Mouse (Mus musculus) thymus, postnatal 4 days (tissue): ENCODE results near the gene Ssbp4.
"Not testable (repeated sequence)": the region's sequence is repeated elsewhere in the genome, so short reads cannot be mapped to it uniquely, and the experiment has no call there.

Experiments used
- DNase-seq: peaks from one replicate; pipeline ENCODE4 v3.0.0; 2021

Ssbp4 gene

DNA sequence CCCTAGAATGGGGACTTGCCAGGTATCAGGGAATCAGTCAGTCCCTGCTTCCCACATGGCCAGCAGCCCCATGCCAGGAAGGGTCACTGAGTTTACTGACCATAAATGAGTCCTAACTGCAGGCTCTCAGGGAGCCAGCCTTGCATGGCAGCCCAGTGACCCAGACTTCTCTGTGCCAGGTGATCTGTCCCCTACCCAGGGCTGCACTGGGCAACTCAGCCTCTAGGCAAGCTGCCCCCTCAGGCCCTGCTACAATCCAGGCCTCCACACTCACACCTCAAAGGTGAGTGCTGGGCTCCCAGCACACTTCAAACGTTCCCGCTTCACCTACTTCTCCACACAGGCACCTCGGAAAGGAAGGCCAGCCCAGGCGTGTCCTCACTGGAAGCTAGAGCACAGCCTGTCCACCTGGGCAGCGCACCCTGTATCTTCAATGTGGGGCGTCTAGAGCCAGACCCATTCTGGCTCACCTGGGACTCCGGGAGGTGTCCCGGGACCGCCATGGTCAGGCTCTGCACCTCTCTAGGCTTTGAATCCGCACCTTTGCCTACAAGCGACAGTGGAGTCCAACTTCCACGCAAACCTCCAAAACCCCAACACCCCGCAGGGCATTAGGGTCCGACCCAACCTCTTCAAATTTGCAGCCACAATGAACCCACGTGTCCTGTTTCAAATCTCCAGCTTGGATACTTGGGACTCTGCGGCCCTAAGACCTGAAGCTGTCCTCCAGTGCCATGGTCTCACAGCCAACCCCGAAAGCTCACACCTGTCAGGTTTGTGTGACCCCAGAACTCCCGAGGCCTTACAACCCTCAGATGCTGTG lies 1.7 kb downstream of the Ssbp4 start:
- peak; percentile 31 for DNase-seq

GRCm38 (mm10) chr8:70605871-70606779 lies 2.5 kb downstream of the Ssbp4 start:
- DNase-seq: peak; percentile 27

GRCm38 (mm10) chr8:70604558-70604957 lies 4.1 kb downstream of the Ssbp4 start:
- DNase-seq: no peak

- no peak for DNase-seq
These were observed 6.4 kb downstream of the Ssbp4 start for GRCm38 (mm10) chr8:70602139-70602811.

GRCm38 (mm10) chr8:70601271-70601649 lies 7.4 kb downstream of the Ssbp4 start:
- DNase-seq: peak; percentile 83

DNA sequence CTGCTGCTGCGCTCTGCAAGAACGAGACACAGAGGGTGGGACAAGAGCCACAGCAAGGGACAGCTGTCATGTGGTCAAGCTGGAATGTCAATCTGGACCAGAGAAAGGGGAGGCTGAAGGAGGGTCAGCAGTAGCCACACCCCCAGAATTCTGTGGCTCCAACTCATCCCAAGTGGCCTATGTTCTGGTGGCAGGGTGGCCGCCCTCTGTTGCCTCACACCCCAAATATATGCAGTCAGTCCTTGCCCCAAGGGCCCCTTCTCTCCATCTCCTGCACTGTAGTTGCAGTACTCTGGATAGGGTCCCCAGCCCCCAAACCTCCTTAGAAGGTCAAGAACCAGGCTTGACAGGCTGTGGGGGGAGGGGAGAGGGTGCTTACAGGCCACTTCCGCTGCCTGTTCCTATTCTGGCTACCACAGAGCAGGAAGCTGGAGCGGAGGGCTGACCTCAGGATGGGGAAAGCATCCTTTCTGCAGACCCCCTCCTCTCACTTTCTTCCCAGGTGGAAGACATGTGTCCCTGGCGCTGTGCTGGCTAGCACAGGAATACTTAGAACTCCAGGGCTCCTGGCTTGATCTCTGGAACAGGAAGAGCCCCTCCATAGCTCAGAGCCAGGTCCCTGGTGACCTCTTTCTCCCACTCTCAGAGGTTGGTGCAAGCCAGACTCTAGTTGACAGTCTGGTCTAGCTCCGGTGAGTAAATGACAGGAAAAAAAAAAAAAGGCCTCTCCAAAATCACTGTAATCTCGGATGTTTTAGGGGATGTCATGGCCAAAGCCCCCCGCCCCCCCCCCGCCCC lies 8.0 kb downstream of the Ssbp4 start:
- DNase-seq: no peak

DNA sequence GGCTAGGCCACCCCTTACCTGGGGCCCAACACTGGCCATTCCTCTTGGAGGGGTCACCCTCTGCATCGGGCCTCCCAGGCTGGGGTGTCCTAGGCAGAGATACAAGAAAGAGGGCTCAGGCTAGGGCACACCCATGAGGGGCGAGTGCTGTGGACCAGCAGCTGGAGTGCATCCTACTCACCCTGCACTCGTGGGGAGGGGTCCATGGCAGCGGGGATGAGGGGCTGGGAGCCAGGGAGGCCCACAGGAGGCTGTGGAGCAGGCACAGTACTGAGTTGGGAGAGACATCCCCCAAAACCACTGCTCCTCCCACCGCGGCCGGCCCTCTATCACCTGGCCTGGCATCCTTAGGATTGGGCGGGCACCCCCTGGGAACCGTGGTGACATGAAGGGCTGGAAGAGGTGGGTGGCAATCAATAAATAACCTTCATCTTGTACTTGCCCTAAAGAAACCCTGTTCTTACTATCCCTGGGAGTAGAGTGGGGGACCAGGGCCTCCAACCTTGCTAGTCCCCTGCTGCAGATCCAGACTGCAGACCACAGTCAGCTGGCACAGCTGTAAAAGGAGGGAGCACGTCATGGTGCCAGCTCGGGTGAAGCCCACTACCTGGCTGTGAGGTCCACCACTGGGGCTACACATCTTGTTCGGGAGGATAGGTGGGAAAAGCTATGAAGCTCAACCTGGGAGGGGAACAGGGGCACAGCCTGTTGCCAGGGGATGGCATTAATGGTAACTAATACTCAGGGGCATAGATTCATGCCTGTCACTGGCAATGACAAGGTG lies 9.0 kb downstream of the Ssbp4 start:
- DNase-seq: no peak

DNA sequence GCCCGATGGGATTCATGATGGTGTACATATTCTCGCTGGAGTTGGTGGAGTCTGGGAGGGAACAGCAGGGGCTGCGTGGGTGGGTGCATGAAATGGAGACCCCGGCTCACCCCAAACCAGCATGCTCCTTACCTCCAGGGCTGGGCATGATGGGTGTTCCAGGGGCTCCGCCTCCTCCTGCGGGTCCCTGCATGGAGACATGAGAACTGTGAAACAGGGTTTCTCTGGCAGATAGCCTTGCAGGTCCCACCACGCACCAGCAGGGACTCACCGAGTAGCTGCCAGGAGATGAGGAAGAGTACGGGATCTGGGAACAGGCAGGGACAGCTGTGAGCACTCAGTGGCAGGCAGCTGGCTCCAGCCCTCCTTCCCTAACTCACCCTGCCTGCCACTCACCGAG lies 9.9 kb downstream of the Ssbp4 start:
- DNase-seq: no peak

GRCm38 (mm10) chr8:70598283-70598682 lies 10.4 kb downstream of the Ssbp4 start:
- no peak for DNase-seq

- no peak for DNase-seq
These were observed 11.0 kb downstream of the Ssbp4 start for GRCm38 (mm10) chr8:70597417-70598272.

DNA sequence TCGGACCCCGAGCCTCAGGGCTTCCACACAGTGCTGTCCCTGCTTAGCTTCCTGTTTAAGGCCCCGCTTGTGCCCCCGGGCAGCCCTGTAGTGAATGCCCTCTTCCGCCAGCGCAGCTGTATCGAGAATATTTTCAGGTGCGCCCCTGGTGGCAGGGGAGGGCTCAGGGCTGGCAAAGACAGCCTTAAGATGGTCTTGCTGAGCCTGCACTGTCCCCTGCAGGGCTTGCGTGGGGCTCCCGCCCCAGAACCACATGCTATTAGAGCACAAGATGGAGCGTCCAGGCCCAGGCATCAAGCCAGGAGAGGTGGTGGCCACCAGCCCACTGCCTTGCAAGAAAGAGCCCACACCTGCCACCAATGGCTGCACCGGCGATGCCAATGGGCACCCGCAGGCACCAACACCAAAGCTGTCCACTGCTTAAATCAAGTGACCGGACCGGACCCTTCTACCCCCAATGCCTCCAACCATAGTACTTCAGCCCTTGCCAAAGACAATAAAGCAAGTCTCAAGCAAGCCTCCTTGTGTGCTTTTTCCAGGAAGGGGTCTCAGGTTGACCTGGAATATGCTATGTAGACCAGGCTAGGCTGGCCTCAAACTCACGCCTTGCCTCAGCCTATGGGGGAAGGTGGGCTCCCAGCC lies 11.8 kb downstream of the Ssbp4 start:
- peak; percentile 69 for DNase-seq

- no peak for DNase-seq
These were observed 12.5 kb downstream of the Ssbp4 start for GRCm38 (mm10) chr8:70596216-70596615.

GRCm38 (mm10) chr8:70595811-70596210 lies 12.9 kb downstream of the Ssbp4 start:
- DNase-seq: no peak

DNA sequence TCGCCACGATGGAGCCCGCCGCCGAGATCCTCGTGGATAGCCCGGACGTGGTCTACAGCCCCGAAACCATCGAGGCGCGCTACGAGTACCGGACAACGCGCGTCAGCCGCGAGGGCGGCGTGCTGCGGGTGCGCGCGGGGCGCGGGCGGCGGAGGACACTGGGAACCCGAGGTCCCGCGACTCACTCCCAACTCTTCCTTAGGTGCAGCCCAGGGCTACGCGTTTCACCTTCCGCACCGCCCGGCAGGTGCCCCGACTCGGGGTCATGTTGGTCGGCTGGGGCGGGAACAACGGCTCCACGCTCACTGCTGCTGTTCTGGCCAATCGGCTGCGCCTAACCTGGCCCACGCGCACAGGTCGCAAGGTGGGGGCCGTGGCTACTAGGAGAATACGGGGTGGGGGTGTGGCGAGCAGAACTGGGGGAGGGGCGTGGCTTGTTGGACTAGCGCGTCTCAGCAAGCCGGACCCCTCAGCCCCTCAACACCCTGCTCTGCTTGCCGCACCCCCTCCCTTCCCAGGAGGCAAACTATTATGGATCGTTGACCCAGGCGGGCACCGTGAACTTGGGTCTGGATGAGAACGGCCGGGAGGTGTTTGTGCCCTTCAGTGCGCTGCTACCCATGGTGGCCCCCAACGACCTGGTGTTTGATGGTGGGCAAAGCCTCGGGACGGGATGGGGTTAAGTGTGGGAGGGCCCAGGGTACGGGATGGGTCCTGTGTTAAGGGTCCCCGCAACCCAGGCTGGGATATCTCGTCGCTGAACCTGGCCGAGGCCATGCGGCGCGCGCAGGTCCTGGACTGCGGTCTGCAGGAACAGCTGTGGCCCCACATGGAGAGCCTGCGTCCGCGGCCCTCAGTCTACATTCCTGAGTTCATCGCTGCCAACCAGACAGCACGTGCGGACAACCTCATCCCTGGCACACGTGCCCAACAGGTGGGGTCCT lies 13.8 kb downstream of the Ssbp4 start:
- peak; percentile 68 for DNase-seq

DNA sequence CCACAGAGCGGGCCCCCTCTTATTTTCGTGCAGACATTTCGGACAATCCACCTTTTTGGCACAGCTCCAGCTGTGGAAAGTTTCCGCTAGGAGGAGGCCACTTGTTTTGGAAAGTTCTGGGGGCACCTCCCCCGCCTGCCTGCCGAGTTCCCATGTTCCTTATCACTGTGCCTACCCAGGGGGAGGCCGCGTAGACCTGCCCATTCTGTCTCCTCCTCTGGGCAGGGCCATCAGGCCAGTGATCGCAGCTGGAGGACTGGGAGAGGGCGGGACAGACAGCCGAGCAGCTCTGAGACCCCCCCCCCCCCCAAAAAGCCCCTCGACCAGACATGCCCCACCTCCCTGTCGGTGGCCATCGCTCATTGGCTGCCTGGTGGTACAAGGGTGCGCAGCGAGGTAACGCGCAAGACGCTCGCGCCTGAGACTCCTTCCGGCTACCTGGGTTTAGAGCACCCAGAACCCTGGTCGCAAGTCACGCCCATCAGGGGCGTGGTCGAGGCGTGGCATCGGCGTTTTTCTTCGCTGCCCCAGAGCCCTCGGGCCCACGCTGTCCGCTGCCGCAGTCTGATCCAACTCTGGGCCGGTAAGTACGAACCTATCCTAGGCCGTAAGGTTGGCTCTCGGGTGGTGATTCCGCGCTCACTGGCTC lies 14.6 kb downstream of the Ssbp4 start, which contains the start of gene Isyna1:
Gene Isyna1 (plus strand): TSS at position 413 of the 649 bp plus-strand sequence.
- DNase-seq: peak; percentile 91

GRCm38 (mm10) chr8:70593173-70593572 lies 15.5 kb downstream of the Ssbp4 start:
- no peak for DNase-seq

GRCm38 (mm10) chr8:70591569-70591968 lies 17.1 kb downstream of the Ssbp4 start:
- DNase-seq: no peak

GRCm38 (mm10) chr8:70587955-70588354 lies 20.7 kb downstream of the Ssbp4 start:
- DNase-seq: not testable (repeated sequence)
